Mouse (Mus musculus) forebrain, embryonic 16.5 days (tissue): ENCODE results near the gene Gmeb2. TPM values are rescaled to one million over a fixed set of nuclear protein-coding genes. Genes with fewer than 3 reads are reported as not detected.

Experiments used
- ATAC-seq: fragments of 200-750 bp; cut with Nextera tagmentation; 2 replicates; pipeline ENCODE4 v1.8.0; 2017; ENCODE audit warnings: mild to moderate bottlenecking, moderate library complexity
- H3K27ac ChIP-seq: fragments of 300-500 bp; sonication (generic); 2 replicates; pipeline ENCODE4 v1.5.1; 2014; ENCODE audit warnings: low read length, control low read depth
- H3K27me3 ChIP-seq: fragments of 300-500 bp; sonication (generic); replicated peaks from 2 replicates; pipeline ENCODE4 v1.6.1; 2014; ENCODE audit warnings: low read length; ENCODE audit not compliant: control insufficient read depth, insufficient read depth
- H3K36me3 ChIP-seq: fragments of 300-500 bp; sonication (generic); 2 replicates; pipeline ENCODE4 v1.6.1; 2014; ENCODE audit not compliant: control insufficient read depth, insufficient read depth
- H3K4me1 ChIP-seq: fragments of 300-500 bp; sonication (generic); replicated peaks from 2 replicates; pipeline ENCODE4 v1.6.1; 2014; ENCODE audit warnings: low read length; ENCODE audit not compliant: control insufficient read depth, insufficient read depth
- H3K4me2 ChIP-seq: fragments of 300-500 bp; sonication (generic); 2 replicates; pipeline ENCODE4 v1.6.1; 2014; ENCODE audit warnings: mild to moderate bottlenecking, low read length, control low read depth
- H3K4me3 ChIP-seq: fragments of 300-500 bp; sonication (generic); replicated peaks from 2 replicates; pipeline ENCODE4 v1.5.1; 2014; ENCODE audit warnings: mild to moderate bottlenecking, low read length, control low read depth
- H3K9ac ChIP-seq: fragments of 300-500 bp; sonication (generic); replicated peaks from 2 replicates; pipeline ENCODE4 v1.6.1; 2014; ENCODE audit warnings: low read depth, low read length, control low read depth
- H3K9me3 ChIP-seq: fragments of 300-500 bp; sonication (generic); 2 replicates; pipeline ENCODE4 v1.6.1; 2016; ENCODE audit warnings: low read length; ENCODE audit not compliant: control insufficient read depth
- WGBS: fragments of 180-500 bp; shearing (Covaris S2); extraction: QIAGEN DNeasy Blood & Tissue Kit; methylation state at CpG from one replicate; pipeline ENCODE4 v1.1.7; 2014; 5-methylcytosine and 5-hydroxymethylcytosine counted together
- polyA plus RNA-seq: library from polyadenylated mRNA; unstranded; fragments of >200 nt; fragmentation: Nextera tagmentation; extraction: Ambion mirVana; gene quantifications from 2 replicates; pipeline ENCODE4 v1.2.1, GENCODE M21; 2015

Gene Gmeb2
- polyA plus RNA-seq, 1 experiment from 2014 or later = 22.7 TPM

GRCm38 (mm10) chr2:181249217-181249616 lies 38.6 kb downstream of the Gmeb2 start:
- no peak for ATAC-seq
- Histone ChIP-seq H3K9ac (no peak overlapping the region), H3K36me3 (peaks cover 21% of the 10 kb centered on the region), H3K27ac (no peak overlapping the region), H3K9me3 (no peaks in the 10 kb centered on the region), H3K27me3 (no peaks in the 10 kb centered on the region), H3K4me2 (no peak overlapping the region), H3K4me1 (no peaks in the 10 kb centered on the region), H3K4me3 (no peak overlapping the region)
- 91% methylated on average over 10 of the region's 10 CpGs for WGBS

DNA sequence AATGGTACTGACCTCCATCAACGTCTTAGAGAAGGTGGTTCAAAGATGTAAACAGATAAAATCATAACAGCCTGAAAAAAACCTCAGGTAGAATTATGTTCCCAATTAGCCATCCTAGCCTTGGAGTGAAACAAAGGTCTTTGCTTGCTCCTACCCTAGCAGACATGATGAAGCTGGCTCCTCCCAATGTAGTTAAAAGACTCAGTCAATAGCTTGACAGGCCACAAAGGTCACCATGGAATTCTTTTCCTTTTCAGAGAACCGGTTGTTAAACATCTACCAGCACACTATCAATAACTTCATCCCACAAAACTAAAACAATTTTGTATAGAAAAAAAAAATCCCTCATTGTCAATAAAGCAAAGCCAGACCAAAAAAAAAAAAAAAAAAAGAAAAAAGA lies 42.8 kb downstream of the Gmeb2 start:
- no peak overlapping the region for H3K27ac ChIP-seq
- no peaks in the 10 kb centered on the region for H3K36me3 ChIP-seq
- H3K4me1 ChIP-seq = 0 out of 2 replicates have a peak, but pooled peaks cover 2% of the 10 kb centered on the region
- no peak overlapping the region for H3K9ac ChIP-seq
- no peak for ATAC-seq
- WGBS = 18% methylated on average over 2 of the region's 2 CpGs
- no peaks in the 10 kb centered on the region for H3K9me3 ChIP-seq
- no peaks in the 10 kb centered on the region for H3K27me3 ChIP-seq
- H3K4me2 ChIP-seq = no peak overlapping the region
- no peak overlapping the region for H3K4me3 ChIP-seq

DNA sequence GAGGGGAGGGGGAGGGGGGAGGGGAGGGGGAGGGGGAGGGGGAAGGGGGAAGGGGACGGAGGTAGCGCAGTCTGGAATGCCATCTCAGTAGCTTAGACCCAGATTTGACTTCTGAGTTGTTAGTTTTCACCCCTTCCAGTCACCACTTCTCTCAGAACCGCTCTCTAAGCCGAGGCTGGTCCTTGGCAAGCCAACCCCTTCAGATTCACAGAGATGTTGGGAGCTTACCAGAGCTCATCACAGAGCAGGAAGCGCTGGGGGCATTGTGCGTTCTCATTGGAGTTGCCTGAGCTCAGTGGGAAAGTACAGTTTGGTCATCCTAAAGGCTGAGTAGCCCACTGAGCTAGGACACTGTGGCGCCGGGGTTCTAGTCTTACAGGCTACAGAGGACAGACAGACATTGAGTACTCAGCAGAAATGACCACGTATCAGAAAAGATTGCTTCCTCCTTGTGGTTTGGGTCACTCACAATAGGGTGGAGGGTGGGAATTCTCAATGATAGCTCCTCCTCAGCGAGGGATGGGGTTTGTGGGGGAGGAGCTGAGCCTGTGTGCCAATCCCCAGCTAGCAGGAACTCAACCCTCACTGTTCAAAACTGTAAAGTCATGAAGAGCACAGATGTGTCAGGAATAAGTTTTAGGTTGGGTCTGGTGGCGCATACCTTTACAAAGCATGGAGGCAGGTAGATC lies 44.0 kb downstream of the Gmeb2 start:
- H3K4me1 ChIP-seq = 0 out of 2 replicates have a peak, but pooled peaks cover 2% of the 10 kb centered on the region
- no peak overlapping the region for H3K4me3 ChIP-seq
- H3K4me2 ChIP-seq = no peak overlapping the region
- no peak for ATAC-seq
- H3K27ac ChIP-seq = no peak overlapping the region
- no peaks in the 10 kb centered on the region for H3K27me3 ChIP-seq
- no peak overlapping the region for H3K9ac ChIP-seq
- no peaks in the 10 kb centered on the region for H3K36me3 ChIP-seq
- no peaks in the 10 kb centered on the region for H3K9me3 ChIP-seq
- WGBS = 37% methylated on average over 11 of the region's 11 CpGs

GRCm38 (mm10) chr2:181242314-181242665 lies 45.5 kb downstream of the Gmeb2 start:
- H3K4me2 ChIP-seq = peak overlapping the region; percentile 44; the same call in 1 of the 2 replicates

GRCm38 (mm10) chr2:181241602-181242313 lies 46.1 kb downstream of the Gmeb2 start, which contains the start of gene Helz2:
Gene Helz2, minus strand, starts transcription at chr2:181242027.
- Histone ChIP-seq H3K4me3 (peak within 1 kb of the TSS; percentile 29), H3K4me2 (peak within 1 kb of the TSS; percentile 44), H3K27ac (no peak within 1 kb of the TSS), H3K9ac (peak within 1 kb of the TSS; percentile 34; the same call in 1 of the 2 replicates), H3K4me1 (0 out of 2 replicates have a peak, but pooled peaks cover 2% of the 10 kb centered on the region), H3K9me3 (no peaks in the 10 kb centered on the region), H3K27me3 (no peaks in the 10 kb centered on the region), H3K36me3 (no peaks in the 10 kb centered on the region)
- no peak for ATAC-seq
- 16% methylated on average over 16 of the region's 16 CpGs for WGBS

More at GRCm38 (mm10) chr2:181242314-181242665, 45.5 kb downstream of the Gmeb2 start:
- no peak for ATAC-seq
- Histone ChIP-seq H3K27ac (no peak overlapping the region), H3K9me3 (no peaks in the 10 kb centered on the region), H3K4me3 (no peak overlapping the region), H3K36me3 (no peaks in the 10 kb centered on the region), H3K27me3 (no peaks in the 10 kb centered on the region), H3K4me1 (0 out of 2 replicates have a peak, but pooled peaks cover 2% of the 10 kb centered on the region), H3K9ac (no peak overlapping the region)
- 65% methylated on average over 3 of the region's 3 CpGs for WGBS

DNA sequence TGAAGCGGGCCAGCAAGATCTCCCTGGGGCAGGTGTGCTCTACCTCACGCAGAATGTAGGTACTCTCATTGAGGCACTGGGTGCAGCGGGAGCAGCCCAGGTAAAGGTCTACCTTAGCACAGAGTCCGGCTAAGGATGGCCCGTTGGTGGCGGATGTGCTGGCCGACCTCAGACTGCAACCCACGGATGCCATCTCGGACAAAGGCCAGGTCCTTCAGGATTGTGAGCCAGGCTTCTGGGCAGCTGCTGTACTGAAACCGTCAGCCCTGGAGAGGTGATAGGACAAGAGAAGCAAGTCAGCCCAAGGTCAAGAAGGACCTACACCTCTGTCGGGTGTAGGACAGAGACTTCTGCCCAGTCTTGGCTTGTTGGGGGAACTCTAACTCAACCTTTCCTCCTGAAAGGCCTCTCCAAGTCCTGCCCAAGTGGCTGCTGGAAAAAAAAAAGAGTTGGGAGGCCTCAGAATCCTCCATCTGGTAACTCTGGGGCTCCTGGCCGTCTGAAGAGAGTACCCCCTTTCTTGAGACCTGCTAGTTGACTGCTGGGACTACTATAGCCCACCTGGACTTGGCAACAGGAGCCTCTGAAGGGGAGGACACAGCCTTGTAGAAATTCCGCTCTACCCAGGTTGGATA lies 46.9 kb downstream of the Gmeb2 start:
- Histone ChIP-seq H3K36me3 (no peaks in the 10 kb centered on the region), H3K4me2 (no peak overlapping the region), H3K4me3 (no peak overlapping the region), H3K27ac (no peak overlapping the region), H3K4me1 (0 out of 2 replicates have a peak, but pooled peaks cover 2% of the 10 kb centered on the region), H3K9me3 (no peaks in the 10 kb centered on the region), H3K9ac (no peak overlapping the region), H3K27me3 (no peaks in the 10 kb centered on the region)
- 88% methylated on average over 13 of the region's 13 CpGs for WGBS
- ATAC-seq = no peak

DNA sequence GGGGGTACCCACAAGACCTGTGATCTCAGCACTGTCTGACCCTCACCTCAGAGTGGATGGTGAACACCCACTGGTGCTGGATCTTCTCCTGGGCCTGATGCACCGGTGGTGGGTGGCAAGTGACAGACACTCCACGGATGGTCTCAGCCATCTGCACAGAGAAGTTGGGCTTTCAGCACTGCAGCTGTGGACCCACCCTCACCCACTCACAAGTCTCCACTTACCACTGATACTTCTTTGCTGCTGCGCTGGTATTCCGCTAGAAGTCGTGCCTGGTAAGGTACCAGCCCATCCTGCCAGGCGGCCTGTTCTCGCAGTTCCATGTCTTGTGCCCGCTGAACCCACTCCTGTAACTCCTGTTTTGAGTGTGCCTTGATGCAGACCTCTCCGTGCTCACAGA lies 48.6 kb downstream of the Gmeb2 start:
- Histone ChIP-seq H3K9ac (no peak overlapping the region), H3K4me3 (no peak overlapping the region), H3K4me1 (0 out of 2 replicates have a peak, but pooled peaks cover 2% of the 10 kb centered on the region), H3K27me3 (no peaks in the 10 kb centered on the region), H3K27ac (no peak overlapping the region), H3K36me3 (no peaks in the 10 kb centered on the region), H3K9me3 (no peaks in the 10 kb centered on the region), H3K4me2 (no peak overlapping the region)
- WGBS = 90% methylated on average over 9 of the region's 9 CpGs
- no peak for ATAC-seq

DNA sequence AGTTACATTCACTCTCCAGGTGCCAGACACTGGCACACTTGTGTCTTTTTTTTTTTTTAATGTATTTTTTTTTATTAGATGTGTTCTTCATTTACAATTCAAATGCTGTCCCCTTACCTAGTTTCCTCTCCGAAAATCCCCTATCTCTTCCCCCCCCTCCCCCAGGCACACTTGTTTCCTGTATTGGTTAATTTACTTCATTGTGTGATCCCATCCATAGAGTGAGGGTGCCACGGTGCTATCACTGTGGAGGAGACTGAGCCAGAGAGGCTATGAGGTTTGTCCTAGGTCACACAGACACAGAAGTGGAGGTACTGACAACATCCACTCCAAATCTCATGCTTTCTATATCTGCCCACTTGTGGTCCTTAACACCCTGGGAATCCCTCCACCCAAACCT lies 49.0 kb downstream of the Gmeb2 start:
- Histone ChIP-seq H3K27me3 (no peaks in the 10 kb centered on the region), H3K9ac (no peak overlapping the region), H3K36me3 (no peaks in the 10 kb centered on the region), H3K4me2 (no peak overlapping the region), H3K4me3 (no peak overlapping the region), H3K9me3 (no peaks in the 10 kb centered on the region), H3K4me1 (0 out of 2 replicates have a peak, but pooled peaks cover 2% of the 10 kb centered on the region), H3K27ac (no peak overlapping the region)
- no peak for ATAC-seq
- 69% methylated on average over 2 of the region's 2 CpGs for WGBS

GRCm38 (mm10) chr2:181238091-181238610 lies 49.7 kb downstream of the Gmeb2 start:
- H3K4me3 ChIP-seq = no peak overlapping the region
- H3K9me3 ChIP-seq = no peaks in the 10 kb centered on the region
- no peak overlapping the region for H3K9ac ChIP-seq
- H3K4me1 ChIP-seq = 0 out of 2 replicates have a peak, but pooled peaks cover 2% of the 10 kb centered on the region
- H3K36me3 ChIP-seq = no peaks in the 10 kb centered on the region
- 78% methylated on average over 10 of the region's 10 CpGs for WGBS
- no peak overlapping the region for H3K4me2 ChIP-seq
- H3K27ac ChIP-seq = no peak overlapping the region
- ATAC-seq = no peak
- no peaks in the 10 kb centered on the region for H3K27me3 ChIP-seq
